Mouse (Mus musculus) heart, embryonic 10.5 days (tissue): ENCODE measurements around the gene Helt. TPM values are rescaled to one million over a fixed set of nuclear protein-coding genes. Genes with fewer than 3 reads are reported as not detected.
A peak's percentile ranks its signal among the peaks of the same experiment; 100 is the strongest.

ENCODE experiments used
- DNase-seq: peaks from one replicate; pipeline ENCODE4 v3.0.0-alpha.2; 2017; ENCODE audit warnings: low spot score
- H3K27ac ChIP-seq: fragments of 300-500 bp; sonication (generic); 2 replicates; pipeline ENCODE4 v1.5.1; 2016; ENCODE audit warnings: mild to moderate bottlenecking
- H3K27me3 ChIP-seq: fragments of 300-500 bp; sonication (generic); 2 replicates; pipeline ENCODE4 v1.6.1; 2016; ENCODE audit warnings: mild to moderate bottlenecking; ENCODE audit not compliant: poor library complexity, insufficient read depth, severe bottlenecking
- H3K36me3 ChIP-seq: fragments of 300-500 bp; sonication (generic); 2 replicates; pipeline ENCODE4 v1.6.1; 2016; ENCODE audit warnings: mild to moderate bottlenecking, moderate library complexity
- H3K4me1 ChIP-seq: fragments of 300-500 bp; sonication (generic); 2 replicates; pipeline ENCODE4 v1.6.1; 2016; ENCODE audit warnings: mild to moderate bottlenecking
- H3K4me3 ChIP-seq: fragments of 300-500 bp; sonication (generic); 2 replicates; pipeline ENCODE4 v1.5.1; 2016; ENCODE audit warnings: mild to moderate bottlenecking, moderate library complexity
- H3K9me3 ChIP-seq: fragments of 300-500 bp; sonication (generic); 2 replicates; pipeline ENCODE4 v1.6.1; 2016; ENCODE audit warnings: mild to moderate bottlenecking, moderate library complexity
- WGBS: fragments of 180-500 bp; shearing (Covaris S2); methylation state at CpG from one replicate; pipeline ENCODE4 v1.1.7; 2016; 5-methylcytosine and 5-hydroxymethylcytosine counted together
- polyA plus RNA-seq: library from polyadenylated mRNA; unstranded; fragments of >200 nt; fragmentation: Nextera tagmentation; extraction: Ambion mirVana; gene quantifications from 2 replicates; pipeline ENCODE4 v1.2.1, GENCODE M21; 2016

The Helt gene
- polyA plus RNA-seq, 1 experiment from 2014 or later, result not detected

- no peaks in the 10 kb centered on the region for H3K27me3 ChIP-seq
- H3K4me1 ChIP-seq, result peaks cover 7% of the 10 kb centered on the region; the same call in 1 of the 2 replicates
- H3K4me3 ChIP-seq, result no peak overlapping the region
- H3K9me3 ChIP-seq, result no peaks in the 10 kb centered on the region
- H3K36me3 ChIP-seq, result no peaks in the 10 kb centered on the region
- no peak for DNase-seq
- 68% methylated on average over 13 of the region's 13 CpGs for WGBS
- no peak overlapping the region for H3K27ac ChIP-seq
Observed at GRCm38 (mm10) chr8:46252456-46252855, 42.0 kb downstream of the Helt start.

- WGBS, result 58% methylated on average over 10 of the region's 10 CpGs
Observed at GRCm38 (mm10) chr8:46251561-46251960, 42.9 kb downstream of the Helt start.

GRCm38 (mm10) chr8:46246346-46246745, 48.1 kb downstream of the Helt start:
- WGBS, result 25% methylated on average over 11 of the region's 11 CpGs
- Histone ChIP-seq H3K4me1 (peaks cover 22% of the 10 kb centered on the region; the same call in 1 of the 2 replicates), H3K9me3 (no peaks in the 10 kb centered on the region), H3K27me3 (no peaks in the 10 kb centered on the region), H3K27ac (peak overlapping the region; percentile 64), H3K4me3 (peak overlapping the region; percentile 27; the same call in 1 of the 2 replicates), H3K36me3 (no peaks in the 10 kb centered on the region)
- DNase-seq, result no peak

More at GRCm38 (mm10) chr8:46251561-46251960, 42.9 kb downstream of the Helt start:
- Histone ChIP-seq H3K4me3 (no peak overlapping the region), H3K4me1 (peaks cover 13% of the 10 kb centered on the region; the same call in 1 of the 2 replicates), H3K27ac (no peak overlapping the region), H3K36me3 (no peaks in the 10 kb centered on the region), H3K9me3 (no peaks in the 10 kb centered on the region), H3K27me3 (no peaks in the 10 kb centered on the region)
- no peak for DNase-seq

- WGBS, result 28% methylated on average over 7 of the region's 7 CpGs
- Histone ChIP-seq H3K36me3 (no peaks in the 10 kb centered on the region), H3K9me3 (no peaks in the 10 kb centered on the region), H3K27me3 (no peaks in the 10 kb centered on the region), H3K4me1 (peaks cover 22% of the 10 kb centered on the region; the same call in 1 of the 2 replicates), H3K4me3 (no peak overlapping the region), H3K27ac (0 out of 2 replicates have a peak overlapping the region, but pooled peaks have one; percentile 60)
- no peak for DNase-seq
Observed at GRCm38 (mm10) chr8:46242946-46243345, 51.5 kb downstream of the Helt start.

Other genes with a start within 250 kb of the Helt start
- gene Cfap97, start 142.9 kb downstream of the Helt start, polyA plus RNA-seq, result 18.0 and 20.8 TPM in 2 replicates
- 2.3 and 3.7 TPM in 2 replicates for gene Snx25, start 142.5 kb downstream of the Helt start, polyA plus RNA-seq
- gene Slc25a4, start 83.4 kb downstream of the Helt start, polyA plus RNA-seq, result 1,300 and 1,795 TPM in 2 replicates
- gene Acsl1, start 176.4 kb upstream of the Helt start, polyA plus RNA-seq, result 21.2 and 25.9 TPM in 2 replicates